Mouse (Mus musculus) E14TG2a.4 (cell line): ENCODE measurements around the gene Pde4a.

Experiments used
- H3K27me3 ChIP-seq: 2 replicates; pipeline ENCODE4 v1.6.1; 2014; ENCODE audit warnings: low read length, control low read depth; ENCODE audit not compliant: insufficient read depth
- H3K36me3 ChIP-seq: 2 replicates; pipeline ENCODE4 v1.6.1; 2014; ENCODE audit warnings: low read length, control low read depth; ENCODE audit not compliant: insufficient read depth
- H3K4me1 ChIP-seq: replicated peaks from 2 replicates; pipeline ENCODE4 v1.6.1; 2014; ENCODE audit warnings: low read depth, low read length, control low read depth
- H3K4me3 ChIP-seq: replicated peaks from 2 replicates; pipeline ENCODE4 v1.5.1; 2014; ENCODE audit warnings: mild to moderate bottlenecking, low read length
- H3K9me3 ChIP-seq: 2 replicates; pipeline ENCODE4 v1.6.1; 2014; ENCODE audit warnings: low read length, control low read depth
- CTCF ChIP-seq: conservative IDR thresholded peaks from 2 replicates; pipeline ENCODE4 v1.5.1; 2014; ENCODE audit warnings: low read length
- NANOG ChIP-seq: IDR thresholded peaks from 2 replicates; pipeline ENCODE4 v1.6.1; 2014; ENCODE audit warnings: borderline replicate concordance, low read length, mixed read lengths
- POU5F1 ChIP-seq: IDR thresholded peaks from 2 replicates; pipeline ENCODE4 v1.6.1; 2014; ENCODE audit warnings: low read length, borderline replicate concordance

Gene Pde4a

DNA sequence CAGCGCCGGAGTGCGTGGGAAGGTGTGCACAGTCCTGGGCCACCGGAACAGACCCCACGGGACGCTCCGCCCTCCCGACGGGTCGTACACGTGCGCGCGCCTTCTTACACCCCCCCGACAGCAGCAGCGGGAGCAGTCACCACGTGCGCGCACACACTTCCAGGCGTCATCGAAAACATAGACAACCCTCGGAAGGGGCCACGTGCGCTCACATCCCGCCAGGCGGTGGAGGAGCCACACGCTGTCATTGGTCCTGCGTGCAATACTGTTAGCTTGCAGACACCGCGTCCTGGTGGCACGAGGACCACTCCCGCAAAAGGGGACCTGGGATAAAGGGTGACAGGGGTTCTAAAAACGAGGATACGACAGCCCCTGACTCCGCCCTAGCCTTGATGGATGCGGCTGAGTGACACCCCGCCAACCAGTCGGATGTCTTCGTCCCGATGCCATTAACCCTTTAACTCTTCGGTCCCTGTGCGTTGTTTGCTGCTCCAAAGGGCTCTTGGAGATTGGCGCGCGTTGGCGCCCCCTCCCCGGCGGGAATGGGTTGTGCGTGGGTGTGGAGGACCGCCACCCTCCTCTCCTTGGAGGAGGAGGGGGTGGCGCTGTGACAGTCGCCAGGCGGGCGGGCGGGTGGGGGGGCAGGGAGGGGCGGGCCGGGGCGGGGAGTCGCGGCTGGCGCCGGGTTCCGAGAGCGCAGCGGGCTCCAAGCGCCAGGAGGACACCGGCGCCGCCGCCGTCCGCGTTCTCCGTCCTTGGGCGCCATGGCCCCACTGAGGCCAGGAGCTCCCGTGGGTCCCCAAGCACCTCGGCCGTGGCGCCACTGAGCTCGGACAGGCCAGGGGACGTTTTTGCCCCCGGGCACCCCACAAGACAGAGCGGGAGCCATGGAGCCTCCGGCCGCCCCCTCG, at the start of gene Pde4a:
Gene Pde4a (plus strand): TSS at position 674 of the 911 bp plus-strand sequence.
- H3K36me3 ChIP-seq: no peaks in the 10 kb centered on the region
- peaks cover 56% of the 10 kb centered on the region for H3K27me3 ChIP-seq
- no peak for TF ChIP-seq CTCF
- no peak for TF ChIP-seq POU5F1
- no peak for TF ChIP-seq NANOG
- H3K4me1 ChIP-seq: peaks cover 52% of the 10 kb centered on the region
- no peaks in the 10 kb centered on the region for H3K9me3 ChIP-seq
- H3K4me3 ChIP-seq: peak within 1 kb of the TSS; percentile 92

DNA sequence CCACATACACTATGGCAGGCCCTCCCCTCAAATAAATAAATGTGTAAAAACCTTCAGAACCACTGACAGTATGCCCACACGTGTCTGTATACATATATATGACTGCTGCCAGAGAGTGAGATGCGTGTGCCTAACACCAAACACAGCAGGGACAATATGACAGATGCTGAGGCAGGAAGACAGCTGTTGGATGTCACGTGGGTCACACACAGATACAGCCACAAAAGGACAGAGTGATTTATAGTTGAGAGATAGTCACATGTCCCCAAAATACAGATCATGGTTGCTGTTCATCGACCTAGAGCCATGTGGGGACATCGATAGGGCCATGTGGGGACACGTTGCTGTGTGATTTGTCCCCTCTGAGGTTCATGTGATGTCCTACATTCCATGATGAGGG, 48.4 kb upstream of the Pde4a start:
- no peak for TF ChIP-seq POU5F1
- no peak for TF ChIP-seq NANOG
- no peak for TF ChIP-seq CTCF
- H3K9me3 ChIP-seq: no peaks in the 10 kb centered on the region
- H3K36me3 ChIP-seq: peaks cover 49% of the 10 kb centered on the region
- no peak overlapping the region for H3K4me3 ChIP-seq
- H3K27me3 ChIP-seq: no peaks in the 10 kb centered on the region
- H3K4me1 ChIP-seq: peaks cover 39% of the 10 kb centered on the region

GRCm38 (mm10) chr9:21121483-21121882, 44.0 kb upstream of the Pde4a start:
- H3K27me3 ChIP-seq: no peaks in the 10 kb centered on the region
- no peaks in the 10 kb centered on the region for H3K9me3 ChIP-seq
- TF ChIP-seq NANOG: no peak
- TF ChIP-seq POU5F1: no peak
- no peak for TF ChIP-seq CTCF
- peaks cover 38% of the 10 kb centered on the region for H3K4me1 ChIP-seq
- H3K36me3 ChIP-seq: peaks cover 45% of the 10 kb centered on the region
- H3K4me3 ChIP-seq: peak overlapping the region; percentile 77

- Histone ChIP-seq H3K4me1 (peaks cover 42% of the 10 kb centered on the region), H3K4me3 (no peak overlapping the region), H3K9me3 (no peaks in the 10 kb centered on the region), H3K27me3 (no peaks in the 10 kb centered on the region), H3K36me3 (peaks cover 55% of the 10 kb centered on the region)
- no peak for TF ChIP-seq NANOG
- TF ChIP-seq CTCF: no peak
- no peak for TF ChIP-seq POU5F1
Observed at GRCm38 (mm10) chr9:21124837-21125236, 40.7 kb upstream of the Pde4a start.

DNA sequence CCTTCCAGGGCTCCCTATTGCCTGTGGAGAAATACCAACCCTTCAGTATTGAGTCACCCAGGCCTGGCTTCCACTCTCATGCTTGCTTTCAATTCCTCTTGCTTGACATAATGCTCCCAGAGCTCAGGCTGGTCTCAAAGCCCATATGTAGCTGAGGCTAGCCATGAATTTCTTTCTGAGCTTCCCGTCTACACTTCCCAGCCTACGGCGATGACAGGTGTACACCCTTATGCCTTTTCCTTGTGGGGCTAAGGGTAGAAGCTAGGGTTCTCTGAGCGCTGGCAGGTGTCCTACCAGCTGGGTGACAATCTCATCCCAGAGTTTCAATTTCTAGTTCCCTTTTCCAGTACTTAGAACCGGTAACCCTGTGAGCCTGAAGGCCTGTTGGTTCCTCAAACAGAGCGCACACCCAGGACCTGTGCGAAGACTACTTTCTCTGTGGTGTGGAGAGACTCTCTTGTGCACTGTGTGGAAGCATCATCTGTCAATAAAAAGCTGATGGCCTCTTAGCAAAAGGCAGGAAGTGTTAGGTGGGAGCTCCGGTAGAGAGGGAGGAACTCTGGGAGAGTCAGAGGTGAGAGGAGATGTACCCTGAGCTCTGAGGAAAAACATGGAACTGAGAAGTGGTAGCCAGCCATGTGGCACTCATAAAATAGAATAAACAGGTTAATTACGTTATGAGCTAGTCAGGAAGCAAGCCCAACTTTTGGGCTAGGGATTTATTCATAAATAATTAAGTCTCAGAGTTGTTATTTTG, 39.8 kb upstream of the Pde4a start:
- H3K9me3 ChIP-seq: no peaks in the 10 kb centered on the region
- H3K4me1 ChIP-seq: peaks cover 44% of the 10 kb centered on the region
- no peaks in the 10 kb centered on the region for H3K27me3 ChIP-seq
- TF ChIP-seq POU5F1 (no peak), CTCF (no peak), NANOG (no peak)
- no peak overlapping the region for H3K4me3 ChIP-seq
- H3K36me3 ChIP-seq: peaks cover 47% of the 10 kb centered on the region

GRCm38 (mm10) chr9:21126259-21126627, 39.3 kb upstream of the Pde4a start:
- peaks cover 39% of the 10 kb centered on the region for H3K4me1 ChIP-seq
- TF ChIP-seq NANOG (no peak), CTCF (no peak), POU5F1 (no peak)
- H3K36me3 ChIP-seq: peaks cover 47% of the 10 kb centered on the region
- H3K9me3 ChIP-seq: no peaks in the 10 kb centered on the region
- no peaks in the 10 kb centered on the region for H3K27me3 ChIP-seq
- H3K4me3 ChIP-seq: no peak overlapping the region

- Histone ChIP-seq H3K36me3 (peaks cover 31% of the 10 kb centered on the region), H3K27me3 (no peaks in the 10 kb centered on the region), H3K4me1 (peaks cover 50% of the 10 kb centered on the region), H3K9me3 (no peaks in the 10 kb centered on the region), H3K4me3 (peak within 1 kb of the TSS; percentile 88)
- TF ChIP-seq NANOG (no peak; the same call in 1 of the 2 replicates), CTCF (no peak), POU5F1 (no peak)
Observed at GRCm38 (mm10) chr9:21131059-21131956, 34.2 kb upstream of the Pde4a start, which contains the start of gene Tyk2. Gene Tyk2 (minus strand): TSS chr9:21131243.
